Mouse (Mus musculus) G1E (cell line): ENCODE data around the gene Sepsecs. TPM values are rescaled to one million over a fixed set of nuclear protein-coding genes. Genes with fewer than 3 reads are reported as not detected.
A peak's percentile ranks its signal among the peaks of the same experiment; 100 is the strongest.

Experiments used
- ATAC-seq: 2 replicates; pipeline ENCODE4 v1.8.0; 2016; ENCODE audit warnings: mild to moderate bottlenecking; ENCODE audit not compliant: insufficient number of reproducible peaks, poor library complexity, low FRiP score, severe bottlenecking; ENCODE audit errors: extremely low read depth
- DNase-seq: peaks from one replicate; pipeline ENCODE4 v3.0.0; 2012; ENCODE audit warnings: low spot score
- H3K27me3 ChIP-seq: 2 replicates; pipeline ENCODE4 v1.6.1; 2012; ENCODE audit warnings: mild to moderate bottlenecking, low read length, inconsistent platforms; ENCODE audit not compliant: insufficient read depth
- H3K36me3 ChIP-seq: replicated peaks from 2 replicates; pipeline ENCODE3; 2012; ENCODE audit warnings: mild to moderate bottlenecking, inconsistent platforms
- H3K4me1 ChIP-seq: 2 replicates; pipeline ENCODE4 v1.6.1; 2012; ENCODE audit warnings: low read depth, low read length, inconsistent platforms, mixed read lengths; ENCODE audit not compliant: insufficient read depth
- H3K4me3 ChIP-seq: 2 replicates; pipeline ENCODE4 v1.5.1; 2012; ENCODE audit warnings: low read depth, mild to moderate bottlenecking, inconsistent platforms, low read length, moderate library complexity, mixed read lengths
- H3K9me3 ChIP-seq: replicated peaks from 2 replicates; pipeline ENCODE4 v1.6.1; 2012; ENCODE audit warnings: inconsistent platforms
- CTCF ChIP-seq: IDR thresholded peaks from 2 replicates; pipeline ENCODE4 v1.5.1; 2012; ENCODE audit warnings: low read depth, low read length, inconsistent platforms, mixed read lengths
- GATA1 ChIP-seq: IDR thresholded peaks from 2 replicates; pipeline ENCODE4 v1.6.1; 2012; ENCODE audit warnings: borderline replicate concordance, low read length, inconsistent platforms, mixed read lengths
- GATA2 ChIP-seq: IDR thresholded peaks from 2 replicates; pipeline ENCODE4 v1.6.1; 2012; ENCODE audit warnings: low read depth, low read length, inconsistent platforms, borderline replicate concordance
- POLR2AphosphoS5 ChIP-seq: IDR thresholded peaks from 2 replicates; pipeline ENCODE4 v1.6.1; 2012; ENCODE audit warnings: low read depth, low read length, inconsistent platforms; ENCODE audit not compliant: insufficient replicate concordance
- TAL1 ChIP-seq: conservative IDR thresholded peaks from 2 replicates; pipeline ENCODE4 v1.6.1; 2012; ENCODE audit warnings: low read depth, low read length, inconsistent platforms, mixed read lengths
- polyA plus RNA-seq: library from polyadenylated mRNA; stranded (reverse); fragments of >175 nt; gene quantifications from 2 replicates; pipeline ENCODE4 v1.2.3, GENCODE M21; 2012
- total RNA-seq, 2 experiments: library from RNA; stranded (forward) in 1 of 2; stranded (reverse) in 1 of 2; fragments of 200-1000 nt in 1 of 2; fragments of >200 nt in 1 of 2; fragmentation: Nextera tagmentation in 1 of 2; gene quantifications; 2 replicates each; pipeline ENCODE4 v1.2.3; 2014 to 2017

The Sepsecs gene
- total and polyA plus RNA-seq, 3 experiments = 1.9 to 43.3 (median 34.5) TPM

- Histone ChIP-seq H3K27me3 (peaks cover 23% of the 10 kb centered on the region), H3K36me3 (no peaks in the 10 kb centered on the region), H3K4me3 (no peak overlapping the region), H3K9me3 (0 out of 2 replicates have a peak, but pooled peaks cover 2% of the 10 kb centered on the region), H3K4me1 (peaks cover 7% of the 10 kb centered on the region)
- ATAC-seq = no peak
- no peak for DNase-seq
- TF ChIP-seq POLR2AphosphoS5 (no peak), GATA1 (no peak), CTCF (no peak), GATA2 (no peak), TAL1 (no peak)
Observed at GRCm38 (mm10) chr5:52627713-52628112, 41.8 kb downstream of the Sepsecs start.

GRCm38 (mm10) chr5:52626092-52626491 is 43.4 kb downstream of the Sepsecs start:
- ATAC-seq = no peak
- TF ChIP-seq GATA2 (no peak), POLR2AphosphoS5 (no peak), GATA1 (no peak), CTCF (no peak), TAL1 (no peak)
- Histone ChIP-seq H3K4me1 (peaks cover 7% of the 10 kb centered on the region), H3K4me3 (peak overlapping the region; percentile 8; the same call in 1 of the 2 replicates), H3K9me3 (no peaks in the 10 kb centered on the region), H3K36me3 (no peaks in the 10 kb centered on the region), H3K27me3 (peaks cover 22% of the 10 kb centered on the region)
- no peak for DNase-seq

- no peaks in the 10 kb centered on the region for H3K9me3 ChIP-seq
- H3K4me3 ChIP-seq = no peak overlapping the region
- no peaks in the 10 kb centered on the region for H3K36me3 ChIP-seq
- TF ChIP-seq CTCF = no peak
- no peak for TF ChIP-seq POLR2AphosphoS5
- no peak for DNase-seq
- H3K4me1 ChIP-seq = peaks cover 7% of the 10 kb centered on the region
- no peak for ATAC-seq
- peaks cover 20% of the 10 kb centered on the region for H3K27me3 ChIP-seq
Observed at GRCm38 (mm10) chr5:52624956-52625355, 44.6 kb downstream of the Sepsecs start.

GRCm38 (mm10) chr5:52623099-52623498 is 46.4 kb downstream of the Sepsecs start:
- Histone ChIP-seq H3K9me3 (no peaks in the 10 kb centered on the region), H3K36me3 (no peaks in the 10 kb centered on the region), H3K27me3 (peaks cover 11% of the 10 kb centered on the region), H3K4me1 (peaks cover 3% of the 10 kb centered on the region), H3K4me3 (no peak overlapping the region)
- ATAC-seq (no peak), DNase-seq (no peak)
- no peak for TF ChIP-seq CTCF
- no peak for TF ChIP-seq GATA1
- TF ChIP-seq GATA2 = no peak
- no peak for TF ChIP-seq TAL1
- no peak for TF ChIP-seq POLR2AphosphoS5

- no peak overlapping the region for H3K4me3 ChIP-seq
- peaks cover 6% of the 10 kb centered on the region for H3K27me3 ChIP-seq
- ATAC-seq (no peak), DNase-seq (no peak)
- TF ChIP-seq POLR2AphosphoS5 = no peak
- TF ChIP-seq TAL1 = no peak
- TF ChIP-seq GATA2 = no peak
- peaks cover 6% of the 10 kb centered on the region; the same call in 1 of the 2 replicates for H3K4me1 ChIP-seq
- H3K9me3 ChIP-seq = no peaks in the 10 kb centered on the region
- H3K36me3 ChIP-seq = no peaks in the 10 kb centered on the region
Observed at GRCm38 (mm10) chr5:52618348-52619270, 50.9 kb downstream of the Sepsecs start.

GRCm38 (mm10) chr5:52617711-52618347 is 51.7 kb downstream of the Sepsecs start:
- no peak for DNase-seq
- H3K36me3 ChIP-seq = no peaks in the 10 kb centered on the region
- no peaks in the 10 kb centered on the region for H3K9me3 ChIP-seq
- peaks cover 10% of the 10 kb centered on the region for H3K27me3 ChIP-seq
- no peak for ATAC-seq
- no peak overlapping the region for H3K4me3 ChIP-seq
- peaks cover 6% of the 10 kb centered on the region; the same call in 1 of the 2 replicates for H3K4me1 ChIP-seq
- TF ChIP-seq GATA2 (no peak), TAL1 (no peak), CTCF (no peak), GATA1 (no peak), POLR2AphosphoS5 (no peak)
